Mouse (Mus musculus) erythroblast, embryonic 14.5 days (primary cell): ENCODE data around the gene Tstd1.

ENCODE experiments used
- GATA1 ChIP-seq: IDR thresholded peaks from 2 replicates; pipeline ENCODE4 v1.6.1; 2012; ENCODE audit warnings: low read length, inconsistent platforms, mixed read lengths
- TAL1 ChIP-seq: IDR thresholded peaks from 3 replicates; pipeline ENCODE4 v1.6.1; 2012; ENCODE audit warnings: low read length, inconsistent platforms, mixed read lengths

- TF ChIP-seq TAL1 (no peak), GATA1 (no peak)
Observed at GRCm38 (mm10) chr1:171452923-171453322, 34.3 kb downstream of the Tstd1 start.
